12 mouse cellular contexts compared by ENCODE assay signal in the genomic region with DNA sequence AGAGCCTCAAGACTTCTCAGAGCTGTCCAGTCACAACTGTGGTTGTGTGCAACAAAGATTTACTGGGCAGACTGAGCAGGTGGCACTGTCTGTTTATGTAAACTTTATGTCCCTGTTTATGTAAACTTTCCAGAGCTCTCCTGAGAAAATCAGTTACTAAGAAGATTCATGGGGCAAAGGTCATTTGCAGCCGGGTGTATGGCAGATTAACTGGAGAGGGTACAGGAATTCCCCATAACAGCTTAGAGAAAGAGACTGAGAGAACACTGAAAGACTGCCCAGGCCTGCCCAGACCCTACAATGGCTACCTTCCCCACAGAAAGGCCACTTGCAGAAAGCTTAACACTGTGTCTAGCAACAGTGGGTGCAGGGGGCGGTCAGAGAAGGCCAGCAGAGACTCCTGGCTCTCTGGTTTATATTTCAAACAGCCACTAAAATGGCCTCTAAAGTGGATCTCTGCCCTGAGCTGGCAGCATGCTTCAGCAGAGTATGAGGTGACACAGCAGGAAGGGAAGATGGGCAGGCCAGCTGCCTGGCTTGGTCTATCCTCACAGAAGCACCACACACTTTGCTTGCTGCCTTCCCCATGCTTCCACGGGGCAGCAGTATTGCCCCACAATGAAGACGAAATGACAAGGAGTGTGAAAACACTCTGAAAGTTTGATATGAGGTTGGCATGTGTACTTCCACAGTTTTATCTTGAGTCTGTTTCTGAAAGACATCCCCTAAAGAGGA.
DNase-seq lines count a peak whose midpoint lies in the region; ATAC-seq and TF ChIP-seq lines count a peak whose summit lies in the region.
"Had no signal": no experiment of that assay in that cellular context is flagged by ENCODE, and none has a peak within 500 bp of the region (broad histone marks: within the 10 kb centered on the region; RNA-seq: fewer than 3 reads in every experiment).

No protein-coding gene starts in this region.

- H3K27ac ChIP-seq in forebrain, embryonic 11.5 days (ENCODE audit: low read depth, low read length), result no peak overlapping the region
- no peak overlapping the region for H3K27ac ChIP-seq in forebrain, embryonic 15.5 days (replicated peaks)
- H3K27ac ChIP-seq in lung, postnatal 0 days (ENCODE audit: low read length), result no peak overlapping the region
- H3K27ac ChIP-seq in stomach, postnatal 0 days (replicated peaks), result no peak overlapping the region
- H3K27ac ChIP-seq: embryonic facial prominence, embryonic 13.5 days; forebrain, embryonic 13.5 days had no signal

- H3K4me3 ChIP-seq in forebrain, embryonic 11.5 days (ENCODE audit: low read depth, low read length), result no peak overlapping the region
- no peak overlapping the region for H3K4me3 ChIP-seq in forebrain, embryonic 15.5 days
- H3K4me3 ChIP-seq in lung, postnatal 0 days (ENCODE audit: low read depth, low read length), result no peak overlapping the region
- H3K4me3 ChIP-seq in stomach, postnatal 0 days (ENCODE audit: low read depth, low read length), result no peak overlapping the region
- H3K4me3 ChIP-seq: embryonic facial prominence, embryonic 13.5 days; forebrain, embryonic 13.5 days had no signal

- 76% methylated on average over 4 of the region's 4 CpGs for WGBS in forebrain, embryonic 11.5 days
- WGBS in forebrain, embryonic 15.5 days, result 81% methylated on average over 4 of the region's 4 CpGs
- WGBS in lung, postnatal 0 days, result 57% methylated on average over 4 of the region's 4 CpGs
- 61% methylated on average over 4 of the region's 4 CpGs for WGBS in stomach, postnatal 0 days

- no peaks in the 10 kb centered on the region for H3K27me3 ChIP-seq in forebrain, embryonic 11.5 days (ENCODE audit: control insufficient read depth, insufficient read depth, low read length)
- no peaks in the 10 kb centered on the region for H3K27me3 ChIP-seq in forebrain, embryonic 15.5 days
- no peaks in the 10 kb centered on the region for H3K27me3 ChIP-seq in lung, postnatal 0 days (replicated peaks; ENCODE audit: insufficient read depth, low read length)
- H3K27me3 ChIP-seq in stomach, postnatal 0 days (ENCODE audit: control insufficient read depth, insufficient read depth, low read length), result no peaks in the 10 kb centered on the region
- H3K27me3 ChIP-seq: embryonic facial prominence, embryonic 13.5 days; forebrain, embryonic 13.5 days had no signal

- TF ChIP-seq CTCF in lung, postnatal 0 days (IDR thresholded peaks at IDR 0.05), result peak; percentile 36
- peak; percentile 41; the same call in 1 of the 2 replicates for TF ChIP-seq CTCF in stomach, postnatal 0 days (IDR thresholded peaks at IDR 0.05; ENCODE audit: low read depth)

- H3K36me3 ChIP-seq in forebrain, embryonic 11.5 days (ENCODE audit: control insufficient read depth, insufficient read depth, low read length), result no peaks in the 10 kb centered on the region
- no peaks in the 10 kb centered on the region for H3K36me3 ChIP-seq in forebrain, embryonic 15.5 days
- H3K36me3 ChIP-seq in lung, postnatal 0 days (ENCODE audit: insufficient read depth, low read length), result no peaks in the 10 kb centered on the region
- peaks cover 3% of the 10 kb centered on the region; the same call in 1 of the 2 replicates for H3K36me3 ChIP-seq in stomach, postnatal 0 days (ENCODE audit: control insufficient read depth, insufficient read depth, low read length)

- H3K4me2 ChIP-seq in forebrain, embryonic 11.5 days (ENCODE audit: low read depth, low read length, severe bottlenecking), result no peak overlapping the region
- H3K4me2 ChIP-seq in forebrain, embryonic 15.5 days (replicated peaks), result no peak overlapping the region
- H3K4me2 ChIP-seq in lung, postnatal 0 days (replicated peaks; ENCODE audit: low read depth, low read length), result no peak overlapping the region
- no peak overlapping the region for H3K4me2 ChIP-seq in stomach, postnatal 0 days (replicated peaks; ENCODE audit: low read depth)
- H3K4me2 ChIP-seq: embryonic facial prominence, embryonic 13.5 days; forebrain, embryonic 13.5 days had no signal

- no peaks in the 10 kb centered on the region for H3K4me1 ChIP-seq in forebrain, embryonic 11.5 days (replicated peaks; ENCODE audit: control insufficient read depth, insufficient read depth, low read length)
- H3K4me1 ChIP-seq in forebrain, embryonic 15.5 days, result peaks cover 7% of the 10 kb centered on the region; the same call in 1 of the 2 replicates
- H3K4me1 ChIP-seq in lung, postnatal 0 days (ENCODE audit: insufficient read depth, low read depth, low read length), result no peaks in the 10 kb centered on the region
- no peaks in the 10 kb centered on the region for H3K4me1 ChIP-seq in stomach, postnatal 0 days (replicated peaks; ENCODE audit: control insufficient read depth, insufficient read depth)
- H3K4me1 ChIP-seq: forebrain, embryonic 13.5 days had no signal

- no peak overlapping the region for H3K9ac ChIP-seq in forebrain, embryonic 11.5 days (ENCODE audit: low read length)
- H3K9ac ChIP-seq in forebrain, embryonic 15.5 days (replicated peaks), result no peak overlapping the region
- no peak overlapping the region for H3K9ac ChIP-seq in lung, postnatal 0 days (replicated peaks; ENCODE audit: low read depth)
- H3K9ac ChIP-seq in stomach, postnatal 0 days (ENCODE audit: low read length), result no peak overlapping the region
- H3K9ac ChIP-seq: embryonic facial prominence, embryonic 13.5 days; forebrain, embryonic 13.5 days had no signal

- peak; percentile 29 for DNase-seq in forebrain, embryonic 11.5 days (ENCODE audit: low spot score)
- no peak for DNase-seq in lung, postnatal 0 days (ENCODE audit: low spot score)
- DNase-seq in lung, adult 18-20 months, result no peak
- peak; percentile 74 for DNase-seq in kidney, adult 9 months
- DNase-seq in stomach, postnatal 0 days (ENCODE audit: low spot score), result no peak
- no peak for DNase-seq in spleen, adult 18-20 months
- DNase-seq in spleen, postnatal 36 days (ENCODE audit: low spot score in 2 of 2), result no peak
- DNase-seq: heart, adult 11 months; right cerebral cortex, postnatal 4 days had no signal

- no peaks in the 10 kb centered on the region for H3K9me3 ChIP-seq in forebrain, embryonic 11.5 days (ENCODE audit: control insufficient read depth, low read length)
- no peaks in the 10 kb centered on the region for H3K9me3 ChIP-seq in forebrain, embryonic 15.5 days
- H3K9me3 ChIP-seq in lung, postnatal 0 days (ENCODE audit: low read length), result no peaks in the 10 kb centered on the region
- H3K9me3 ChIP-seq in stomach, postnatal 0 days (ENCODE audit: control insufficient read depth, low read length), result no peaks in the 10 kb centered on the region
- H3K9me3 ChIP-seq: embryonic facial prominence, embryonic 13.5 days; forebrain, embryonic 13.5 days had no signal

- ATAC-seq in forebrain, embryonic 11.5 days (replicated peaks; ENCODE audit: low FRiP score), result no peak
- ATAC-seq in forebrain, embryonic 15.5 days (replicated peaks), result no peak
- no peak for ATAC-seq in lung, postnatal 0 days
- no peak for ATAC-seq in stomach, postnatal 0 days (ENCODE audit: low FRiP score, low TSS enrichment)
- ATAC-seq: forebrain, embryonic 13.5 days had no signal

- TF ChIP-seq EP300 in lung, postnatal 0 days (IDR thresholded peaks at IDR 0.05), result no peak
- TF ChIP-seq EP300 in stomach, postnatal 0 days (optimal IDR thresholded peaks at IDR 0.05), result no peak

Comparison
In these comparisons a context has a peak if more than half of its experiments do, and no peak if none do; other contexts are left out.
1. DNase-seq: peak in forebrain, embryonic 11.5 days (single experiment) and kidney, adult 9 months (single experiment); none in lung, postnatal 0 days (single experiment), lung, adult 18-20 months (0 of 2), stomach, postnatal 0 days (single experiment), spleen, adult 18-20 months (0 of 2) and spleen, postnatal 36 days (0 of 2).